Mouse (Mus musculus) cerebellum, adult 2 months (tissue): ENCODE measurements around the gene Alox12e. TPM values are rescaled to one million over a fixed set of nuclear protein-coding genes. Genes with fewer than 3 reads are reported as not detected.
"Not testable (repeated sequence)": the region's sequence is repeated elsewhere in the genome, so short reads cannot be mapped to it uniquely, and the experiment has no call there.

Source experiments
- DNase-seq, 2 experiments: peaks; one replicate each; pipeline ENCODE4 v3.0.0; 2021
- H3K27ac ChIP-seq: fragments of 200-500 bp; 2 replicates; pipeline ENCODE4 v1.5.1; 2012; ENCODE audit warnings: low read length, control low read depth, inconsistent platforms; ENCODE audit not compliant: insufficient read depth
- H3K27me3 ChIP-seq: fragments of 200-500 bp; 2 replicates; pipeline ENCODE4 v1.6.1; 2012; ENCODE audit warnings: inconsistent platforms, mild to moderate bottlenecking, low read length, moderate library complexity; ENCODE audit not compliant: control insufficient read depth, insufficient read depth
- H3K4me1 ChIP-seq: fragments of 200-500 bp; 2 replicates; pipeline ENCODE4 v1.6.1; 2011; ENCODE audit warnings: low read length; ENCODE audit not compliant: control insufficient read depth, insufficient read depth
- H3K4me3 ChIP-seq: fragments of 200-500 bp; replicated peaks from 2 replicates; pipeline ENCODE3; 2011; ENCODE audit warnings: mild to moderate bottlenecking, low read depth, low read length, control low read depth; ENCODE audit not compliant: insufficient read depth
- CTCF ChIP-seq: fragments of 200-500 bp; IDR thresholded peaks from 2 replicates; pipeline ENCODE4 v1.5.1; 2011; ENCODE audit warnings: low read depth, mild to moderate bottlenecking, control low read depth, low read length, moderate library complexity, borderline replicate concordance; ENCODE audit not compliant: insufficient read depth
- POLR2A ChIP-seq: fragments of 200-500 bp; IDR thresholded peaks from 2 replicates; pipeline ENCODE4 v1.6.1; 2011; ENCODE audit warnings: low read length, control low read depth, borderline replicate concordance; ENCODE audit not compliant: insufficient read depth
- WGBS: fragments of 180-500 bp; shearing (Covaris S2); methylation state at CpG from one replicate; pipeline ENCODE4 v1.1.7; 2018; 5-methylcytosine and 5-hydroxymethylcytosine counted together
- polyA plus RNA-seq: library from polyadenylated mRNA; depleted of rRNA; stranded (reverse); fragments of >200 nt; gene quantifications from 2 replicates; pipeline ENCODE4 v1.2.3, GENCODE M21; 2012; rRNA removed

Gene Alox12e
- not detected in 2 replicates for polyA plus RNA-seq

- TF ChIP-seq CTCF, result no peak
- TF ChIP-seq POLR2A, result no peak
- no peak for DNase-seq
- Histone ChIP-seq H3K27me3 (peaks cover 3% of the 10 kb centered on the region; the same call in 1 of the 2 replicates), H3K4me1 (no peaks in the 10 kb centered on the region), H3K27ac (no peak within 1 kb of the TSS), H3K4me3 (no peak within 1 kb of the TSS)
- WGBS, result 25% methylated on average over 7 of the region's 7 CpGs
Measured at GRCm38 (mm10) chr11:70322528-70322927, at the start of gene Alox12e. Gene Alox12e (minus strand): TSS chr11:70322628.

GRCm38 (mm10) chr11:70368626-70369025 lies 46.2 kb upstream of the Alox12e start:
- 72% methylated on average over 2 of the region's 2 CpGs for WGBS
- not testable (repeated sequence) for H3K4me3 ChIP-seq, H3K27me3 ChIP-seq, DNase-seq, H3K4me1 ChIP-seq, H3K27ac ChIP-seq

- not testable (repeated sequence) for DNase-seq
- 82% methylated on average over 6 of the region's 6 CpGs for WGBS
Measured at GRCm38 (mm10) chr11:70367701-70368100, 45.3 kb upstream of the Alox12e start.

GRCm38 (mm10) chr11:70351868-70352267 lies 29.4 kb upstream of the Alox12e start, which contains the start of gene Alox15:
Gene Alox15 (minus strand): TSS chr11:70352031.
- Histone ChIP-seq H3K27ac (no peak within 1 kb of the TSS), H3K4me1 (no peaks in the 10 kb centered on the region), H3K4me3 (no peak within 1 kb of the TSS), H3K27me3 (peaks cover 3% of the 10 kb centered on the region; the same call in 1 of the 2 replicates)
- 1% methylated on average over 19 of the region's 19 CpGs for WGBS
- TF ChIP-seq CTCF (no peak), POLR2A (no peak)
- no peak for DNase-seq

More at GRCm38 (mm10) chr11:70367701-70368100, 45.3 kb upstream of the Alox12e start:
- not testable (repeated sequence) for H3K4me3 ChIP-seq, H3K27ac ChIP-seq, H3K4me1 ChIP-seq, H3K27me3 ChIP-seq

GRCm38 (mm10) chr11:70348630-70349029 lies 26.2 kb upstream of the Alox12e start:
- H3K4me1 ChIP-seq, result no peaks in the 10 kb centered on the region
- 83% methylated on average over 9 of the region's 9 CpGs for WGBS

GRCm38 (mm10) chr11:70347861-70348260 lies 25.4 kb upstream of the Alox12e start:
- DNase-seq, result no peak
- H3K27ac ChIP-seq, result no peak overlapping the region
- peaks cover 3% of the 10 kb centered on the region; the same call in 1 of the 2 replicates for H3K27me3 ChIP-seq
- H3K4me3 ChIP-seq, result no peak overlapping the region
- no peaks in the 10 kb centered on the region for H3K4me1 ChIP-seq
- 84% methylated on average over 10 of the region's 10 CpGs for WGBS
- TF ChIP-seq POLR2A, result no peak
- no peak for TF ChIP-seq CTCF

More at GRCm38 (mm10) chr11:70348630-70349029, 26.2 kb upstream of the Alox12e start:
- Histone ChIP-seq H3K4me3 (no peak overlapping the region), H3K27ac (no peak overlapping the region), H3K27me3 (peaks cover 3% of the 10 kb centered on the region; the same call in 1 of the 2 replicates)
- no peak for TF ChIP-seq CTCF
- no peak for TF ChIP-seq POLR2A
- no peak for DNase-seq

- no peak overlapping the region for H3K4me3 ChIP-seq
- no peaks in the 10 kb centered on the region; the same call in 1 of the 2 replicates for H3K27me3 ChIP-seq
- H3K4me1 ChIP-seq, result no peaks in the 10 kb centered on the region
- TF ChIP-seq POLR2A, result no peak
- no peak for TF ChIP-seq CTCF
- DNase-seq, result no peak
- H3K27ac ChIP-seq, result no peak overlapping the region
- WGBS, result 92% methylated on average over 8 of the region's 8 CpGs
Measured at GRCm38 (mm10) chr11:70345546-70345945, 23.1 kb upstream of the Alox12e start.

- H3K4me1 ChIP-seq, result no peaks in the 10 kb centered on the region
- TF ChIP-seq CTCF (no peak), POLR2A (no peak)
- H3K27me3 ChIP-seq, result no peaks in the 10 kb centered on the region; the same call in 1 of the 2 replicates
- H3K27ac ChIP-seq, result no peak overlapping the region
- no peak overlapping the region for H3K4me3 ChIP-seq
- WGBS, result 82% methylated on average over 10 of the region's 10 CpGs
- DNase-seq, result no peak
Measured at GRCm38 (mm10) chr11:70345061-70345460, 22.6 kb upstream of the Alox12e start.

- H3K4me1 ChIP-seq, result no peaks in the 10 kb centered on the region
- no peak overlapping the region for H3K4me3 ChIP-seq
- no peak overlapping the region for H3K27ac ChIP-seq
- WGBS, result 27% methylated on average over 7 of the region's 7 CpGs
- TF ChIP-seq CTCF (no peak), POLR2A (no peak)
- H3K27me3 ChIP-seq, result no peaks in the 10 kb centered on the region
- no peak for DNase-seq
Measured at GRCm38 (mm10) chr11:70339481-70339880, 17.1 kb upstream of the Alox12e start.
